Mouse (Mus musculus): ENCODE data around the gene Eng. TPM values are rescaled to one million over a fixed set of nuclear protein-coding genes. Genes with fewer than 3 reads are reported as not detected.
A peak's percentile ranks its signal among the peaks of the same experiment; 100 is the strongest.

Eng gene
- polyA plus RNA-seq, 1 experiment: 38.0 TPM

- DNase-seq (ENCODE audit: low read depth): peak; percentile 45
- no peak for TF ChIP-seq POLR2A (IDR thresholded peaks at IDR 0.05; ENCODE audit: borderline replicate concordance, extremely low read depth, insufficient read depth, insufficient read length, poor library complexity, severe bottlenecking)
- TF ChIP-seq CTCF (IDR thresholded peaks at IDR 0.05; ENCODE audit: borderline replicate concordance, extremely low read depth, insufficient read depth, insufficient read length): no peak
Observed at GRCm38 (mm10) chr2:32607262-32607947, 39.0 kb upstream of the Eng start.

GRCm38 (mm10) chr2:32608141-32608777 is 38.1 kb upstream of the Eng start:
- no peak for TF ChIP-seq CTCF (IDR thresholded peaks at IDR 0.05; ENCODE audit: borderline replicate concordance, extremely low read depth, insufficient read depth, insufficient read length)
- no peak for TF ChIP-seq POLR2A (IDR thresholded peaks at IDR 0.05; ENCODE audit: borderline replicate concordance, extremely low read depth, insufficient read depth, insufficient read length, poor library complexity, severe bottlenecking)
- peak; percentile 45 for DNase-seq (ENCODE audit: low read depth)

- no peak for DNase-seq (ENCODE audit: low read depth)
- TF ChIP-seq CTCF (IDR thresholded peaks at IDR 0.05; ENCODE audit: borderline replicate concordance, extremely low read depth, insufficient read depth, insufficient read length) (no peak), POLR2A (IDR thresholded peaks at IDR 0.05; ENCODE audit: borderline replicate concordance, extremely low read depth, insufficient read depth, insufficient read length, poor library complexity, severe bottlenecking) (no peak)
Observed at GRCm38 (mm10) chr2:32608778-32609435, 37.5 kb upstream of the Eng start.

- TF ChIP-seq POLR2A (IDR thresholded peaks at IDR 0.05; ENCODE audit: borderline replicate concordance, extremely low read depth, insufficient read depth, insufficient read length, poor library complexity, severe bottlenecking) (no peak), CTCF (IDR thresholded peaks at IDR 0.05; ENCODE audit: borderline replicate concordance, extremely low read depth, insufficient read depth, insufficient read length) (peak; percentile 44; the same call in 1 of the 2 replicates)
- DNase-seq (ENCODE audit: low read depth): peak; percentile 56
Observed at GRCm38 (mm10) chr2:32610610-32611229, 35.7 kb upstream of the Eng start.

GRCm38 (mm10) chr2:32612274-32612673 is 34.1 kb upstream of the Eng start:
- DNase-seq (ENCODE audit: low read depth): no peak

GRCm38 (mm10) chr2:32617109-32617508 is 29.3 kb upstream of the Eng start:
- TF ChIP-seq POLR2A (IDR thresholded peaks at IDR 0.05; ENCODE audit: borderline replicate concordance, extremely low read depth, insufficient read depth, insufficient read length, poor library complexity, severe bottlenecking): no peak
- TF ChIP-seq CTCF (IDR thresholded peaks at IDR 0.05; ENCODE audit: borderline replicate concordance, extremely low read depth, insufficient read depth, insufficient read length): no peak
- no peak for DNase-seq (ENCODE audit: low read depth)

More at GRCm38 (mm10) chr2:32612274-32612673, 34.1 kb upstream of the Eng start:
- TF ChIP-seq CTCF (IDR thresholded peaks at IDR 0.05; ENCODE audit: borderline replicate concordance, extremely low read depth, insufficient read depth, insufficient read length): no peak
- TF ChIP-seq POLR2A (IDR thresholded peaks at IDR 0.05; ENCODE audit: borderline replicate concordance, extremely low read depth, insufficient read depth, insufficient read length, poor library complexity, severe bottlenecking): no peak

- TF ChIP-seq POLR2A (IDR thresholded peaks at IDR 0.05; ENCODE audit: borderline replicate concordance, extremely low read depth, insufficient read depth, insufficient read length, poor library complexity, severe bottlenecking) (no peak), CTCF (IDR thresholded peaks at IDR 0.05; ENCODE audit: borderline replicate concordance, extremely low read depth, insufficient read depth, insufficient read length) (peak; percentile 29; the same call in 1 of the 2 replicates)
- no peak for DNase-seq (ENCODE audit: low read depth)
Observed at GRCm38 (mm10) chr2:32617601-32618000, 28.8 kb upstream of the Eng start.

- DNase-seq (ENCODE audit: low read depth): peak; percentile 47
Observed at GRCm38 (mm10) chr2:32618051-32618450, 28.3 kb upstream of the Eng start.

GRCm38 (mm10) chr2:32620682-32621516 is 25.5 kb upstream of the Eng start:
- DNase-seq (ENCODE audit: low read depth): peak; percentile 67
- TF ChIP-seq CTCF (IDR thresholded peaks at IDR 0.05; ENCODE audit: borderline replicate concordance, extremely low read depth, insufficient read depth, insufficient read length) (no peak), POLR2A (IDR thresholded peaks at IDR 0.05; ENCODE audit: borderline replicate concordance, extremely low read depth, insufficient read depth, insufficient read length, poor library complexity, severe bottlenecking) (no peak)

More at GRCm38 (mm10) chr2:32618051-32618450, 28.3 kb upstream of the Eng start:
- TF ChIP-seq CTCF (IDR thresholded peaks at IDR 0.05; ENCODE audit: borderline replicate concordance, extremely low read depth, insufficient read depth, insufficient read length): no peak
- no peak for TF ChIP-seq POLR2A (IDR thresholded peaks at IDR 0.05; ENCODE audit: borderline replicate concordance, extremely low read depth, insufficient read depth, insufficient read length, poor library complexity, severe bottlenecking)

GRCm38 (mm10) chr2:32621517-32621859 is 24.9 kb upstream of the Eng start, which contains the start of gene Ak1:
Gene Ak1, plus strand, starts transcription at chr2:32621758.
- no peak for TF ChIP-seq CTCF (IDR thresholded peaks at IDR 0.05; ENCODE audit: borderline replicate concordance, extremely low read depth, insufficient read depth, insufficient read length)
- TF ChIP-seq POLR2A (IDR thresholded peaks at IDR 0.05; ENCODE audit: borderline replicate concordance, extremely low read depth, insufficient read depth, insufficient read length, poor library complexity, severe bottlenecking): no peak
- no peak for DNase-seq (ENCODE audit: low read depth)

Measured in brain, embryonic 14.5 days (tissue).